Mouse (Mus musculus): ENCODE measurements around the gene Plxnb3. TPM values are rescaled to one million over a fixed set of nuclear protein-coding genes. Genes with fewer than 3 reads are reported as not detected.

Gene Plxnb3
- 0.84 and 1.1 TPM in 2 replicates for polyA plus RNA-seq (2015; fragmentation: Nextera tagmentation; extraction: Ambion mirVana)

GRCm38 (mm10) chrX:73756334-73757140, at the start of gene Plxnb3:
Plxnb3 (plus strand) TSS chrX:73757090.

GRCm38 (mm10) chrX:73716109-73716661, 40.7 kb upstream of the Plxnb3 start, which contains the start of the genes Bcap31 and Abcd1:
Bcap31 (minus strand) TSS chrX:73716175.
Abcd1 (plus strand) TSS chrX:73716597.

GRCm38 (mm10) chrX:73774168-73774760, 17.4 kb downstream of the Plxnb3 start, which contains the start of gene Srpk3:
Srpk3 (plus strand) TSS chrX:73774405.

GRCm38 (mm10) chrX:73786364-73787224, 29.7 kb downstream of the Plxnb3 start, which contains the start of the genes Idh3g and Ssr4:
Idh3g (minus strand) TSS chrX:73786897.
Ssr4 (plus strand) TSS chrX:73787028.

Other genes with a start within 250 kb of the Plxnb3 start
- gene Dusp9, start 117.7 kb upstream of the Plxnb3 start, polyA plus RNA-seq (2015; fragmentation: Nextera tagmentation; extraction: Ambion mirVana) = 1.3 and 1.9 TPM in 2 replicates
- 21.9 and 26.7 TPM in 2 replicates for gene Pnck, start 97.0 kb upstream of the Plxnb3 start, polyA plus RNA-seq (2015; fragmentation: Nextera tagmentation; extraction: Ambion mirVana)
- 5.1 and 6.5 TPM in 2 replicates for gene Slc6a8, start 83.9 kb upstream of the Plxnb3 start, polyA plus RNA-seq (2015; fragmentation: Nextera tagmentation; extraction: Ambion mirVana)
- gene Bcap31, start 40.9 kb upstream of the Plxnb3 start, polyA plus RNA-seq (2015; fragmentation: Nextera tagmentation; extraction: Ambion mirVana) = 247 and 325 TPM in 2 replicates
- 13.7 and 17.9 TPM in 2 replicates for gene Abcd1, start 40.5 kb upstream of the Plxnb3 start, polyA plus RNA-seq (2015; fragmentation: Nextera tagmentation; extraction: Ambion mirVana)
- gene Srpk3, start 17.3 kb downstream of the Plxnb3 start, polyA plus RNA-seq (2015; fragmentation: Nextera tagmentation; extraction: Ambion mirVana) = 0.60 and 1.4 TPM in 2 replicates
- gene Idh3g, start 29.8 kb downstream of the Plxnb3 start, polyA plus RNA-seq (2015; fragmentation: Nextera tagmentation; extraction: Ambion mirVana) = 175 and 260 TPM in 2 replicates
- 368 and 460 TPM in 2 replicates for gene Ssr4, start 29.9 kb downstream of the Plxnb3 start, polyA plus RNA-seq (2015; fragmentation: Nextera tagmentation; extraction: Ambion mirVana)
- gene Pdzd4, start 67.9 kb downstream of the Plxnb3 start, polyA plus RNA-seq (2015; fragmentation: Nextera tagmentation; extraction: Ambion mirVana) = 0.47 and 0.80 TPM in 2 replicates
- 0.14 and 0.32 TPM in 2 replicates for gene Avpr2, start 135.0 kb downstream of the Plxnb3 start, polyA plus RNA-seq (2015; fragmentation: Nextera tagmentation; extraction: Ambion mirVana)
- 12.5 and 39.4 TPM in 2 replicates for gene L1cam, start 139.0 kb downstream of the Plxnb3 start, polyA plus RNA-seq (2015; fragmentation: Nextera tagmentation; extraction: Ambion mirVana)
- gene Arhgap4, start 164.8 kb downstream of the Plxnb3 start, polyA plus RNA-seq (2015; fragmentation: Nextera tagmentation; extraction: Ambion mirVana) = 1.3 and 2.4 TPM in 2 replicates
- gene Naa10, start 164.9 kb downstream of the Plxnb3 start, polyA plus RNA-seq (2015; fragmentation: Nextera tagmentation; extraction: Ambion mirVana) = 78.0 and 87.4 TPM in 2 replicates
- gene Renbp, start 173.8 kb downstream of the Plxnb3 start, polyA plus RNA-seq (2015; fragmentation: Nextera tagmentation; extraction: Ambion mirVana) = 37.8 and 46.5 TPM in 2 replicates
- gene Hcfc1, start 209.3 kb downstream of the Plxnb3 start, polyA plus RNA-seq (2015; fragmentation: Nextera tagmentation; extraction: Ambion mirVana) = 19.2 and 25.3 TPM in 2 replicates

All from adrenal gland, postnatal 0 days (tissue).